Mouse (Mus musculus): ENCODE data around the gene Sdf2l1. TPM values are rescaled to one million over a fixed set of nuclear protein-coding genes. Genes with fewer than 3 reads are reported as not detected.

The Sdf2l1 gene
- polyA plus RNA-seq, 1 experiment, result 60.9 TPM

GRCm38 (mm10) chr16:17150520-17151258 lies 18.5 kb upstream of the Sdf2l1 start:
- H3K27ac ChIP-seq (ENCODE audit: insufficient read depth, low read depth, low read length), result no peak overlapping the region

GRCm38 (mm10) chr16:17148084-17148483 lies 15.9 kb upstream of the Sdf2l1 start:
- TF ChIP-seq POLR2A (IDR thresholded peaks at IDR 0.05; ENCODE audit: borderline replicate concordance, low read depth, low read length) (no peak), CTCF (IDR thresholded peaks at IDR 0.05; ENCODE audit: low read depth, low read length) (no peak)
- peak overlapping the region; percentile 73 for H3K4me3 ChIP-seq (ENCODE audit: insufficient read depth, low read length)
- H3K27ac ChIP-seq (ENCODE audit: insufficient read depth, low read depth, low read length), result 0 out of 2 replicates have a peak overlapping the region, but pooled peaks have one; percentile 8
- peaks cover 13% of the 10 kb centered on the region for H3K4me1 ChIP-seq (ENCODE audit: control insufficient read depth, insufficient read depth, low read length)

More at GRCm38 (mm10) chr16:17150520-17151258, 18.5 kb upstream of the Sdf2l1 start:
- no peak for TF ChIP-seq POLR2A (IDR thresholded peaks at IDR 0.05; ENCODE audit: borderline replicate concordance, low read depth, low read length)
- TF ChIP-seq CTCF (IDR thresholded peaks at IDR 0.05; ENCODE audit: low read depth, low read length), result no peak
- Histone ChIP-seq H3K4me3 (ENCODE audit: insufficient read depth, low read length) (no peak overlapping the region), H3K4me1 (ENCODE audit: control insufficient read depth, insufficient read depth, low read length) (peaks cover 13% of the 10 kb centered on the region)

GRCm38 (mm10) chr16:17147391-17147929 lies 15.3 kb upstream of the Sdf2l1 start:
- TF ChIP-seq POLR2A (IDR thresholded peaks at IDR 0.05; ENCODE audit: borderline replicate concordance, low read depth, low read length), result no peak
- no peak for TF ChIP-seq CTCF (IDR thresholded peaks at IDR 0.05; ENCODE audit: low read depth, low read length)
- peak overlapping the region; percentile 10; the same call in 1 of the 2 replicates for H3K27ac ChIP-seq (ENCODE audit: insufficient read depth, low read depth, low read length)
- peak overlapping the region; percentile 73 for H3K4me3 ChIP-seq (ENCODE audit: insufficient read depth, low read length)
- peaks cover 13% of the 10 kb centered on the region for H3K4me1 ChIP-seq (ENCODE audit: control insufficient read depth, insufficient read depth, low read length)

- TF ChIP-seq POLR2A (IDR thresholded peaks at IDR 0.05; ENCODE audit: borderline replicate concordance, low read depth, low read length) (no peak), CTCF (IDR thresholded peaks at IDR 0.05; ENCODE audit: low read depth, low read length) (no peak)
- H3K4me3 ChIP-seq (ENCODE audit: insufficient read depth, low read length), result peak within 1 kb of the TSS; percentile 73
- H3K4me1 ChIP-seq (ENCODE audit: control insufficient read depth, insufficient read depth, low read length), result peaks cover 13% of the 10 kb centered on the region
- H3K27ac ChIP-seq (ENCODE audit: insufficient read depth, low read depth, low read length), result peak within 1 kb of the TSS; percentile 10; the same call in 1 of the 2 replicates
Observed at GRCm38 (mm10) chr16:17146772-17147235, 14.6 kb upstream of the Sdf2l1 start, which contains the start of gene Ccdc116. TSS of gene Ccdc116 (minus strand) at chr16:17147229.

- no peak within 1 kb of the TSS for H3K4me3 ChIP-seq (ENCODE audit: insufficient read depth, low read length)
- no peak within 1 kb of the TSS for H3K27ac ChIP-seq (ENCODE audit: insufficient read depth, low read depth, low read length)
- H3K4me1 ChIP-seq (ENCODE audit: control insufficient read depth, insufficient read depth, low read length), result peaks cover 3% of the 10 kb centered on the region; the same call in 1 of the 2 replicates
- TF ChIP-seq POLR2A (IDR thresholded peaks at IDR 0.05; ENCODE audit: borderline replicate concordance, low read depth, low read length), result no peak
- TF ChIP-seq CTCF (IDR thresholded peaks at IDR 0.05; ENCODE audit: low read depth, low read length), result no peak
Observed at GRCm38 (mm10) chr16:17144339-17144738, 12.2 kb upstream of the Sdf2l1 start, which contains the start of gene Ydjc. TSS of gene Ydjc (plus strand) at chr16:17144621.

GRCm38 (mm10) chr16:17137355-17137754 lies 5.2 kb upstream of the Sdf2l1 start:
- H3K27ac ChIP-seq (ENCODE audit: insufficient read depth, low read depth, low read length), result no peak overlapping the region
- H3K4me3 ChIP-seq (ENCODE audit: insufficient read depth, low read length), result no peak overlapping the region
- no peak for TF ChIP-seq POLR2A (IDR thresholded peaks at IDR 0.05; ENCODE audit: borderline replicate concordance, low read depth, low read length)
- H3K4me1 ChIP-seq (ENCODE audit: control insufficient read depth, insufficient read depth, low read length), result peaks cover 18% of the 10 kb centered on the region

- peak overlapping the region; percentile 45 for H3K4me3 ChIP-seq (ENCODE audit: insufficient read depth, low read length)
- H3K27ac ChIP-seq (ENCODE audit: insufficient read depth, low read depth, low read length), result peak overlapping the region; percentile 45
- TF ChIP-seq POLR2A (IDR thresholded peaks at IDR 0.05; ENCODE audit: borderline replicate concordance, low read depth, low read length) (no peak), CTCF (IDR thresholded peaks at IDR 0.05; ENCODE audit: low read depth, low read length) (no peak)
- H3K4me1 ChIP-seq (ENCODE audit: control insufficient read depth, insufficient read depth, low read length), result peaks cover 18% of the 10 kb centered on the region
Observed at GRCm38 (mm10) chr16:17132906-17133200, 670 bp upstream of the Sdf2l1 start.

- Histone ChIP-seq H3K27ac (ENCODE audit: insufficient read depth, low read depth, low read length) (peak overlapping the region; percentile 25), H3K4me1 (ENCODE audit: control insufficient read depth, insufficient read depth, low read length) (peaks cover 18% of the 10 kb centered on the region), H3K4me3 (ENCODE audit: insufficient read depth, low read length) (peak overlapping the region; percentile 91)
- no peak for TF ChIP-seq POLR2A (IDR thresholded peaks at IDR 0.05; ENCODE audit: borderline replicate concordance, low read depth, low read length)
Observed at GRCm38 (mm10) chr16:17131191-17132088, 743 bp downstream of the Sdf2l1 start.

GRCm38 (mm10) chr16:17127292-17127691 lies 4.9 kb downstream of the Sdf2l1 start:
- Histone ChIP-seq H3K4me3 (ENCODE audit: insufficient read depth, low read length) (no peak overlapping the region), H3K27ac (ENCODE audit: insufficient read depth, low read depth, low read length) (no peak overlapping the region), H3K4me1 (ENCODE audit: control insufficient read depth, insufficient read depth, low read length) (peaks cover 8% of the 10 kb centered on the region; the same call in 1 of the 2 replicates)
- TF ChIP-seq POLR2A (IDR thresholded peaks at IDR 0.05; ENCODE audit: borderline replicate concordance, low read depth, low read length) (no peak), CTCF (IDR thresholded peaks at IDR 0.05; ENCODE audit: low read depth, low read length) (peak; percentile 54; the same call in 1 of the 2 replicates)

All from bone marrow macrophage, adult 2 months (primary cell).